Mouse (Mus musculus): Measurements from ENCODE around the gene Esr1. TPM values are rescaled to one million over a fixed set of nuclear protein-coding genes. Genes with fewer than 3 reads are reported as not detected.
"Not testable (repeated sequence)": the region's sequence is repeated elsewhere in the genome, so short reads cannot be mapped to it uniquely, and the experiment has no call there.

Esr1 gene
- polyA plus RNA-seq, 1 experiment from 2014 or later, result 0.54 TPM

- 55% methylated on average over 22 of the region's 22 CpGs for WGBS
- ATAC-seq (ENCODE audit: insufficient read depth, low FRiP score), result no peak
- Histone ChIP-seq H3K4me2 (ENCODE audit: low read depth, low read length) (peak overlapping the region; percentile 53), H3K4me3 (replicated peaks; ENCODE audit: low read length) (peak overlapping the region; percentile 39), H3K36me3 (ENCODE audit: control insufficient read depth, insufficient read depth, low read length) (no peaks in the 10 kb centered on the region), H3K9ac (ENCODE audit: low read length) (no peak overlapping the region), H3K9me3 (replicated peaks; ENCODE audit: control insufficient read depth, low read length) (no peaks in the 10 kb centered on the region), H3K4me1 (ENCODE audit: control insufficient read depth, insufficient read depth, low read length) (peaks cover 3% of the 10 kb centered on the region; the same call in 1 of the 2 replicates), H3K27ac (ENCODE audit: low read length) (no peak overlapping the region), H3K27me3 (ENCODE audit: control insufficient read depth, insufficient read depth, low read length) (no peaks in the 10 kb centered on the region)
Observed at GRCm38 (mm10) chr10:4612313-4613036, 1.1 kb downstream of the Esr1 start.

GRCm38 (mm10) chr10:4618026-4618425 is 6.6 kb downstream of the Esr1 start:
- no peak overlapping the region for H3K9ac ChIP-seq (ENCODE audit: low read length)
- no peaks in the 10 kb centered on the region for H3K27me3 ChIP-seq (ENCODE audit: control insufficient read depth, insufficient read depth, low read length)
- ATAC-seq (ENCODE audit: insufficient read depth, low FRiP score), result no peak
- no peaks in the 10 kb centered on the region for H3K36me3 ChIP-seq (ENCODE audit: control insufficient read depth, insufficient read depth, low read length)
- no peak overlapping the region for H3K27ac ChIP-seq (ENCODE audit: low read length)
- H3K4me3 ChIP-seq (replicated peaks; ENCODE audit: low read length), result no peak overlapping the region
- H3K4me1 ChIP-seq (ENCODE audit: control insufficient read depth, insufficient read depth, low read length), result no peaks in the 10 kb centered on the region; the same call in 1 of the 2 replicates
- WGBS, result 35% methylated on average over 2 of the region's 2 CpGs
- no peaks in the 10 kb centered on the region for H3K9me3 ChIP-seq (replicated peaks; ENCODE audit: control insufficient read depth, low read length)
- no peak overlapping the region for H3K4me2 ChIP-seq (ENCODE audit: low read depth, low read length)

GRCm38 (mm10) chr10:4618686-4619085 is 7.3 kb downstream of the Esr1 start:
- no peaks in the 10 kb centered on the region; the same call in 1 of the 2 replicates for H3K4me1 ChIP-seq (ENCODE audit: control insufficient read depth, insufficient read depth, low read length)
- H3K27ac ChIP-seq (ENCODE audit: low read length), result peak overlapping the region; percentile 12; the same call in 1 of the 2 replicates
- H3K36me3 ChIP-seq (ENCODE audit: control insufficient read depth, insufficient read depth, low read length), result no peaks in the 10 kb centered on the region
- no peaks in the 10 kb centered on the region for H3K27me3 ChIP-seq (ENCODE audit: control insufficient read depth, insufficient read depth, low read length)
- no peak overlapping the region for H3K4me2 ChIP-seq (ENCODE audit: low read depth, low read length)
- H3K9ac ChIP-seq (ENCODE audit: low read length), result no peak overlapping the region
- ATAC-seq (ENCODE audit: insufficient read depth, low FRiP score), result peak; percentile 54; the same call in 1 of the 2 replicates
- WGBS, result 48% methylated on average over 5 of the region's 5 CpGs
- no peaks in the 10 kb centered on the region for H3K9me3 ChIP-seq (replicated peaks; ENCODE audit: control insufficient read depth, low read length)
- no peak overlapping the region for H3K4me3 ChIP-seq (replicated peaks; ENCODE audit: low read length)

- H3K27ac ChIP-seq (ENCODE audit: low read length); H3K9me3 ChIP-seq (replicated peaks; ENCODE audit: control insufficient read depth, low read length); H3K4me3 ChIP-seq (replicated peaks; ENCODE audit: low read length); H3K4me2 ChIP-seq (ENCODE audit: low read depth, low read length); H3K9ac ChIP-seq (ENCODE audit: low read length); H3K27me3 ChIP-seq (ENCODE audit: control insufficient read depth, insufficient read depth, low read length); H3K36me3 ChIP-seq (ENCODE audit: control insufficient read depth, insufficient read depth, low read length); H3K4me1 ChIP-seq (ENCODE audit: control insufficient read depth, insufficient read depth, low read length); ATAC-seq (ENCODE audit: insufficient read depth, low FRiP score): not testable (repeated sequence)
- 85% methylated on average over 1 of the region's 1 CpGs for WGBS
Observed at GRCm38 (mm10) chr10:4619426-4619825, 8.0 kb downstream of the Esr1 start.

- Histone ChIP-seq H3K36me3 (ENCODE audit: control insufficient read depth, insufficient read depth, low read length) (no peaks in the 10 kb centered on the region), H3K9ac (ENCODE audit: low read length) (no peak overlapping the region), H3K4me3 (replicated peaks; ENCODE audit: low read length) (no peak overlapping the region), H3K4me2 (ENCODE audit: low read depth, low read length) (peak overlapping the region; percentile 12; the same call in 1 of the 2 replicates), H3K9me3 (replicated peaks; ENCODE audit: control insufficient read depth, low read length) (no peaks in the 10 kb centered on the region), H3K27ac (ENCODE audit: low read length) (peak overlapping the region; percentile 69), H3K4me1 (ENCODE audit: control insufficient read depth, insufficient read depth, low read length) (no peaks in the 10 kb centered on the region; the same call in 1 of the 2 replicates), H3K27me3 (ENCODE audit: control insufficient read depth, insufficient read depth, low read length) (no peaks in the 10 kb centered on the region)
- peak; percentile 69; the same call in 1 of the 2 replicates for ATAC-seq (ENCODE audit: insufficient read depth, low FRiP score)
- WGBS, result 55% methylated on average over 24 of the region's 24 CpGs
Observed at GRCm38 (mm10) chr10:4620596-4621504, 9.5 kb downstream of the Esr1 start.

- H3K27me3 ChIP-seq (ENCODE audit: control insufficient read depth, insufficient read depth, low read length), result no peaks in the 10 kb centered on the region
- H3K36me3 ChIP-seq (ENCODE audit: control insufficient read depth, insufficient read depth, low read length), result no peaks in the 10 kb centered on the region
- H3K9me3 ChIP-seq (replicated peaks; ENCODE audit: control insufficient read depth, low read length), result no peaks in the 10 kb centered on the region
- no peaks in the 10 kb centered on the region; the same call in 1 of the 2 replicates for H3K4me1 ChIP-seq (ENCODE audit: control insufficient read depth, insufficient read depth, low read length)
- no peak overlapping the region for H3K9ac ChIP-seq (ENCODE audit: low read length)
- no peak for ATAC-seq (ENCODE audit: insufficient read depth, low FRiP score)
- H3K4me2 ChIP-seq (ENCODE audit: low read depth, low read length), result 0 out of 2 replicates have a peak overlapping the region, but pooled peaks have one; percentile 12
- no peak overlapping the region for H3K4me3 ChIP-seq (replicated peaks; ENCODE audit: low read length)
- peak overlapping the region; percentile 69; the same call in 1 of the 2 replicates for H3K27ac ChIP-seq (ENCODE audit: low read length)
- WGBS, result 91% methylated on average over 5 of the region's 5 CpGs
Observed at GRCm38 (mm10) chr10:4621505-4621815, 10.1 kb downstream of the Esr1 start.

GRCm38 (mm10) chr10:4623319-4623718 is 11.9 kb downstream of the Esr1 start:
- Histone ChIP-seq H3K9ac (ENCODE audit: low read length) (no peak overlapping the region), H3K4me1 (ENCODE audit: control insufficient read depth, insufficient read depth, low read length) (no peaks in the 10 kb centered on the region), H3K27me3 (ENCODE audit: control insufficient read depth, insufficient read depth, low read length) (no peaks in the 10 kb centered on the region), H3K27ac (ENCODE audit: low read length) (no peak overlapping the region), H3K4me3 (replicated peaks; ENCODE audit: low read length) (no peak overlapping the region), H3K9me3 (replicated peaks; ENCODE audit: control insufficient read depth, low read length) (no peaks in the 10 kb centered on the region), H3K36me3 (ENCODE audit: control insufficient read depth, insufficient read depth, low read length) (no peaks in the 10 kb centered on the region), H3K4me2 (ENCODE audit: low read depth, low read length) (no peak overlapping the region)
- no peak for ATAC-seq (ENCODE audit: insufficient read depth, low FRiP score)

GRCm38 (mm10) chr10:4624581-4624980 is 13.2 kb downstream of the Esr1 start:
- WGBS, result 74% methylated on average over 4 of the region's 4 CpGs
- Histone ChIP-seq H3K4me3 (replicated peaks; ENCODE audit: low read length) (no peak overlapping the region), H3K36me3 (ENCODE audit: control insufficient read depth, insufficient read depth, low read length) (no peaks in the 10 kb centered on the region), H3K27ac (ENCODE audit: low read length) (no peak overlapping the region), H3K4me2 (ENCODE audit: low read depth, low read length) (no peak overlapping the region), H3K27me3 (ENCODE audit: control insufficient read depth, insufficient read depth, low read length) (no peaks in the 10 kb centered on the region), H3K9me3 (replicated peaks; ENCODE audit: control insufficient read depth, low read length) (no peaks in the 10 kb centered on the region), H3K9ac (ENCODE audit: low read length) (no peak overlapping the region), H3K4me1 (ENCODE audit: control insufficient read depth, insufficient read depth, low read length) (no peaks in the 10 kb centered on the region)
- no peak for ATAC-seq (ENCODE audit: insufficient read depth, low FRiP score)

- no peak overlapping the region for H3K4me3 ChIP-seq (replicated peaks; ENCODE audit: low read length)
- WGBS, result 64% methylated on average over 6 of the region's 6 CpGs
- no peak overlapping the region for H3K4me2 ChIP-seq (ENCODE audit: low read depth, low read length)
- H3K9me3 ChIP-seq (replicated peaks; ENCODE audit: control insufficient read depth, low read length), result no peaks in the 10 kb centered on the region
- no peak overlapping the region for H3K27ac ChIP-seq (ENCODE audit: low read length)
- no peaks in the 10 kb centered on the region for H3K27me3 ChIP-seq (ENCODE audit: control insufficient read depth, insufficient read depth, low read length)
- no peaks in the 10 kb centered on the region for H3K4me1 ChIP-seq (ENCODE audit: control insufficient read depth, insufficient read depth, low read length)
- no peak for ATAC-seq (ENCODE audit: insufficient read depth, low FRiP score)
- H3K36me3 ChIP-seq (ENCODE audit: control insufficient read depth, insufficient read depth, low read length), result no peaks in the 10 kb centered on the region
- H3K9ac ChIP-seq (ENCODE audit: low read length), result no peak overlapping the region
Observed at GRCm38 (mm10) chr10:4625300-4625699, 13.9 kb downstream of the Esr1 start.
